Mouse (Mus musculus): Measurements from ENCODE around the gene Ssh2. TPM values are rescaled to one million over a fixed set of nuclear protein-coding genes. Genes with fewer than 3 reads are reported as not detected.

Gene Ssh2
- 11.7 TPM for polyA plus RNA-seq (2014; fragmentation: Illumina TruSeq; extraction: RNeasy Lipid Tissue Mini Kit (QIAGEN cat#74804); ENCODE audit: low replicate concordance)

DNA sequence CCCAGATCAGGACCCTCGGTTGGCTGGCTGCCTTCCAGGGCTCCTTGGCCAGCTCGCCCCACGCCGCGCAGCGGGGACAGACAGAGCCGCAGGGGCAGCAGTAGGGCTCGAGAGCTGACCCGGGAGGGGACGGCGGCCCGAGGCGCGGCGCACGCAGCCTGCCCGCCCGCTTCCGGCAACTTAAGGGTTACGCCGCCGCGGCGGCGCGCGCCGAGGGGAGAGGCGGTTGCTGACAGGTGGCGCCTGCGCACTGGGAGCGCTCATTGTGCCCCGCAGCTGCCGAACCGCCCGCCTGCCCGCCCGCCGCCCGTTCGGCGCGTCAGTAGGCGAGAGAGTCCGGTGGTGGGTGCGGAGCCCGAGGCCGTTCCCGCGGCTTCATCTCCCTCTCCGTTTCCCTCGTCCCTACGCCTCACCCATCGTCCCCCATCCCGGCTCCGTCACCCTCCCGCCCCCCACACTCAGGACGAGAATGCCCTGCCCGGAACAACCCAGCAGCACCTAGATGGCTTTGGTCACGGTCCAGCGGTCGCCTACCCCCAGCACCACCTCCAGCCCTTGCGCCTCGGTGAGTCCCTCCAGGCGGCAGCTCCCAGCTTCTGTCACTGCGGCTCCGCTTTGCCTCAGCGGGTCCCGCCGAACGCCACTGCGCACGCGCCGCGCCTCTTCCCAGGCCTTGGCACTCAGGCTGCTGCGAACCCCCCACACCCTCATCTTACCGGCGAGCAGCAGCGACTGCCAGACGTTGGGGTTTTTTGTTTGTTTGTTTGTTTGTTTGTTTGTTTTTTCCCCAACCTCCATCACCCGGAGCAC lies at the start of gene Ssh2:
Gene Ssh2, plus strand, starts transcription at position 337 of the 810 bp plus-strand sequence.

GRCm38 (mm10) chr11:77188868-77189267 lies 27.2 kb upstream of the Ssh2 start, which contains the start of gene Efcab5:
TSS of gene Efcab5 (minus strand) at chr11:77188968.

GRCm38 (mm10) chr11:77462283-77463100 lies 246.4 kb downstream of the Ssh2 start, which contains the start of gene Coro6:
TSS of gene Coro6 (plus strand) at chr11:77462411.

GRCm38 (mm10) chr11:77489591-77490235 lies 273.6 kb downstream of the Ssh2 start, which contains the start of gene Ankrd13b:
TSS of gene Ankrd13b (minus strand) at chr11:77489678.

DNA sequence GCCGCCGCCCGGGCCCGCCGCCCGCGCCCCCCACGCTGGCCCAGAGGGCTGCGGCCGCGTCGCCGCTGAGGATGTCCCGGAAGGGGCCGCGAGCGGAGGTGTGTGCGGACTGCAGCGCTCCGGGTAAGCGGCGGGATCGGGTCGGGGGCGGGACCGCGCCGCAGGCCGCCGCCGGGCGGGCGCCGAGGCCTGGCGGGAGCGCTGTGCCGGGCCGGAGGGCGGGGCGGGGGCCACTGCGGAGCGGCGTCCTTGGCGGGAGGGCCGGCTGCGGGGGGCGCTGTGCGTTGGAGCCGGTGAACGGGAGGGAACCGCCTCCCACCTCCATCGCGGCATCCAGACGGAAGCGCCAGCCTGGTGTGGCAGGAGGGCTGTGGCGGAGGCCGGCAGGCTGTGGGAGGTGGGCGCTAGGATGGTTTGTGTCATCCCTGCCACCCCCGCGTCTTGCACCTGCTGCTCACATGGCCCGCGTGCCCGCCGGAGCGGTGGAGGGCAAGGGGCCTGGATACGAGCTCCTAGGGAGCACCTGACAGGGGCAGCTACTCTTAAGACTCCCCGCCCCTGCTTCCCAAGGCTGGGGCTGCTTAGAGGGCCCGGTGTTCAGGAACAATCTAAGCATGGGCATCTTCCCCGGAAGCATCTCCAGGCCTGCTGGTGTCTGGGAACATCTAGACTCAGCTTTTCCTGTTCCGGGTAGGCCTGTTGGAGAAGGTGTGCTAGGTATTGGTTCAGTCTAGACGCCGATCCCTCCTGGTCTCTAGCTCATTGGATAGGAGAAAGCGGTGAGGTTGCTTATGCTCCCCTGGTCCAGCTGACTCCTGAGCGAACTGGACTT lies 277.6 kb downstream of the Ssh2 start, which contains the start of gene Git1:
Gene Git1, plus strand, starts transcription at position 51 of the 832 bp plus-strand sequence.

Other genes with a start within 250 kb of the Ssh2 start
- gene Slc6a4, start 217.7 kb upstream of the Ssh2 start, polyA plus RNA-seq (2014; fragmentation: Illumina TruSeq; extraction: RNeasy Lipid Tissue Mini Kit (QIAGEN cat#74804); ENCODE audit: low replicate concordance), result 34.2 TPM
- gene Nsrp1, start 137.9 kb upstream of the Ssh2 start, polyA plus RNA-seq (2014; fragmentation: Illumina TruSeq; extraction: RNeasy Lipid Tissue Mini Kit (QIAGEN cat#74804); ENCODE audit: low replicate concordance), result 29.5 TPM
- 1.9 TPM for gene Efcab5, start 27.3 kb upstream of the Ssh2 start, polyA plus RNA-seq (2014; fragmentation: Illumina TruSeq; extraction: RNeasy Lipid Tissue Mini Kit (QIAGEN cat#74804); ENCODE audit: low replicate concordance)
- gene Coro6, start 246.1 kb downstream of the Ssh2 start, polyA plus RNA-seq (2014; fragmentation: Illumina TruSeq; extraction: RNeasy Lipid Tissue Mini Kit (QIAGEN cat#74804); ENCODE audit: low replicate concordance), result not detected